Mouse (Mus musculus) forebrain, embryonic 16.5 days (tissue): ENCODE results near the gene Scg5. TPM values are rescaled to one million over a fixed set of nuclear protein-coding genes. Genes with fewer than 3 reads are reported as not detected.

Experiments used
- ATAC-seq: fragments of 200-750 bp; cut with Nextera tagmentation; 2 replicates; pipeline ENCODE4 v1.8.0; 2017; ENCODE audit warnings: mild to moderate bottlenecking, moderate library complexity
- H3K27ac ChIP-seq: fragments of 300-500 bp; sonication (generic); 2 replicates; pipeline ENCODE4 v1.5.1; 2014; ENCODE audit warnings: low read length, control low read depth
- H3K27me3 ChIP-seq: fragments of 300-500 bp; sonication (generic); replicated peaks from 2 replicates; pipeline ENCODE4 v1.6.1; 2014; ENCODE audit warnings: low read length; ENCODE audit not compliant: control insufficient read depth, insufficient read depth
- H3K36me3 ChIP-seq: fragments of 300-500 bp; sonication (generic); 2 replicates; pipeline ENCODE4 v1.6.1; 2014; ENCODE audit not compliant: control insufficient read depth, insufficient read depth
- H3K4me1 ChIP-seq: fragments of 300-500 bp; sonication (generic); replicated peaks from 2 replicates; pipeline ENCODE4 v1.6.1; 2014; ENCODE audit warnings: low read length; ENCODE audit not compliant: control insufficient read depth, insufficient read depth
- H3K4me2 ChIP-seq: fragments of 300-500 bp; sonication (generic); 2 replicates; pipeline ENCODE4 v1.6.1; 2014; ENCODE audit warnings: mild to moderate bottlenecking, low read length, control low read depth
- H3K4me3 ChIP-seq: fragments of 300-500 bp; sonication (generic); replicated peaks from 2 replicates; pipeline ENCODE4 v1.5.1; 2014; ENCODE audit warnings: mild to moderate bottlenecking, low read length, control low read depth
- H3K9ac ChIP-seq: fragments of 300-500 bp; sonication (generic); replicated peaks from 2 replicates; pipeline ENCODE4 v1.6.1; 2014; ENCODE audit warnings: low read depth, low read length, control low read depth
- H3K9me3 ChIP-seq: fragments of 300-500 bp; sonication (generic); 2 replicates; pipeline ENCODE4 v1.6.1; 2016; ENCODE audit warnings: low read length; ENCODE audit not compliant: control insufficient read depth
- WGBS: fragments of 180-500 bp; shearing (Covaris S2); extraction: QIAGEN DNeasy Blood & Tissue Kit; methylation state at CpG from one replicate; pipeline ENCODE4 v1.1.7; 2014; 5-methylcytosine and 5-hydroxymethylcytosine counted together
- polyA plus RNA-seq: library from polyadenylated mRNA; unstranded; fragments of >200 nt; fragmentation: Nextera tagmentation; extraction: Ambion mirVana; gene quantifications from 2 replicates; pipeline ENCODE4 v1.2.1, GENCODE M21; 2015

Gene Scg5
- polyA plus RNA-seq, 1 experiment from 2014 or later, result 220 TPM

DNA sequence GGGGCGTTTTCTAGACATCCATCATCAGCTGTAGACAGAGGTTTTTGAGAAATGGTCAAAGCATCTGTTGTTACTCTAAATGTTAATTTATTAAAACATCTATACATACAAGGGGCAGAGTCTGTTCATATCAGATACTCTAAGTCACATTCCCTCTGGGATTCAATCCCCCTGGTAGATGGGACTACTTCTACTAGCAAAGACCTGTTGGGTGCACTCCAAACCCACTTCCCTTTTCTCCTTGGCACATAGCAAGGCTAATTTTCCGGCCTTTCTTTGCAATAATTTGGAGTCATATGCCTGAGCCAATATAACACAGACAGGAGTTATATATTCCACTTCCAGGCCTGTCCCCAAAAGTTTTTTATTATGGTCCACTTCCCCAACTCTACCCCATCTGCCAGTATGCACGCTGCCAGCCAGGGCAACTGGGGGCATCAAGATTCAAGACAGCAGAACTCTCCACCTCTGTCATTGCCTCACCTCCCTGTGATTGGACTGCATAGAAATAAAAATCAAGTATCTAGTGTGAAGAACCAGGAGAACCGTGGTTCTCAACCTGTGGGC is 40.0 kb downstream of the Scg5 start:
- WGBS, result 95% methylated on average over 4 of the region's 4 CpGs
- Histone ChIP-seq H3K27me3 (no peaks in the 10 kb centered on the region), H3K27ac (no peak overlapping the region), H3K36me3 (peaks cover 17% of the 10 kb centered on the region), H3K4me2 (no peak overlapping the region), H3K4me3 (no peak overlapping the region), H3K9me3 (no peaks in the 10 kb centered on the region), H3K9ac (no peak overlapping the region), H3K4me1 (no peaks in the 10 kb centered on the region)
- no peak for ATAC-seq

- H3K36me3 ChIP-seq, result peaks cover 17% of the 10 kb centered on the region
- no peak overlapping the region for H3K4me3 ChIP-seq
- H3K27ac ChIP-seq, result no peak overlapping the region
- H3K4me2 ChIP-seq, result no peak overlapping the region
- H3K27me3 ChIP-seq, result no peaks in the 10 kb centered on the region
- no peaks in the 10 kb centered on the region for H3K4me1 ChIP-seq
- no peak overlapping the region for H3K9ac ChIP-seq
- no peaks in the 10 kb centered on the region for H3K9me3 ChIP-seq
- peak; percentile 32; the same call in 1 of the 2 replicates for ATAC-seq
- WGBS, result 67% methylated on average over 4 of the region's 4 CpGs
These were observed 41.0 kb downstream of the Scg5 start for GRCm38 (mm10) chr2:113787882-113788281.

GRCm38 (mm10) chr2:113784851-113785250 is 44.1 kb downstream of the Scg5 start:
- no peak overlapping the region for H3K4me3 ChIP-seq
- no peak overlapping the region for H3K27ac ChIP-seq
- ATAC-seq, result no peak
- H3K36me3 ChIP-seq, result peaks cover 10% of the 10 kb centered on the region
- no peak overlapping the region for H3K4me2 ChIP-seq
- no peaks in the 10 kb centered on the region; the same call in 1 of the 2 replicates for H3K4me1 ChIP-seq
- H3K9ac ChIP-seq, result no peak overlapping the region
- WGBS, result 88% methylated on average over 3 of the region's 3 CpGs
- H3K9me3 ChIP-seq, result no peaks in the 10 kb centered on the region
- H3K27me3 ChIP-seq, result no peaks in the 10 kb centered on the region

- no peak overlapping the region for H3K4me2 ChIP-seq
- H3K4me3 ChIP-seq, result no peak overlapping the region
- no peaks in the 10 kb centered on the region for H3K27me3 ChIP-seq
- ATAC-seq, result no peak
- H3K27ac ChIP-seq, result no peak overlapping the region
- no peaks in the 10 kb centered on the region; the same call in 1 of the 2 replicates for H3K4me1 ChIP-seq
- peaks cover 6% of the 10 kb centered on the region; the same call in 1 of the 2 replicates for H3K36me3 ChIP-seq
- 76% methylated on average over 4 of the region's 4 CpGs for WGBS
- no peak overlapping the region for H3K9ac ChIP-seq
- H3K9me3 ChIP-seq, result no peaks in the 10 kb centered on the region
These were observed 47.4 kb downstream of the Scg5 start for GRCm38 (mm10) chr2:113781521-113781920.

GRCm38 (mm10) chr2:113781107-113781506 is 47.8 kb downstream of the Scg5 start:
- Histone ChIP-seq H3K9ac (no peak overlapping the region), H3K4me3 (no peak overlapping the region), H3K9me3 (no peaks in the 10 kb centered on the region), H3K4me2 (no peak overlapping the region), H3K27ac (no peak overlapping the region), H3K4me1 (no peaks in the 10 kb centered on the region; the same call in 1 of the 2 replicates), H3K36me3 (peaks cover 8% of the 10 kb centered on the region; the same call in 1 of the 2 replicates), H3K27me3 (no peaks in the 10 kb centered on the region)
- no peak for ATAC-seq
- 64% methylated on average over 5 of the region's 5 CpGs for WGBS

DNA sequence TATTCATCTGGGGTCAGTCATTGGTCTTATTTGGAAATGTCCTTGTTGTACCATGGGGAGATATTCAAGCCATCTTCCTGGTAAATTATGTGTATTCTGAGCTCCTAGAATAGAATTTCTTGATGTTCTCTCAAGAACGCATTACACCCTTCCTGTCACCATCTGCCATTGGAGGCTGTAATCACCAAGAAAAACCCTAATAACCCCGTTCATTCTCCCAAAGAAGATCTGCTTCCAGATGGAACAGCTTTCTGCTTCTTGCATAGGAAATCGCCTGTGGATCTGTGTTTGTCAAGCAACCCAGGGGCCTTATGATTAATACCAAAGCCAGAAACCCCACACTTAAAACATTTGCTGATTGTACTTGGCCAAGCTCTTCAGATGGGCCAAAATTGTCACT is 49.6 kb downstream of the Scg5 start:
- Histone ChIP-seq H3K36me3 (peaks cover 8% of the 10 kb centered on the region; the same call in 1 of the 2 replicates), H3K4me2 (no peak overlapping the region), H3K9ac (no peak overlapping the region), H3K27ac (no peak overlapping the region; the same call in 1 of the 2 replicates), H3K27me3 (no peaks in the 10 kb centered on the region), H3K4me3 (no peak overlapping the region), H3K4me1 (no peaks in the 10 kb centered on the region; the same call in 1 of the 2 replicates), H3K9me3 (no peaks in the 10 kb centered on the region)
- 65% methylated on average over 3 of the region's 3 CpGs for WGBS
- ATAC-seq, result no peak

DNA sequence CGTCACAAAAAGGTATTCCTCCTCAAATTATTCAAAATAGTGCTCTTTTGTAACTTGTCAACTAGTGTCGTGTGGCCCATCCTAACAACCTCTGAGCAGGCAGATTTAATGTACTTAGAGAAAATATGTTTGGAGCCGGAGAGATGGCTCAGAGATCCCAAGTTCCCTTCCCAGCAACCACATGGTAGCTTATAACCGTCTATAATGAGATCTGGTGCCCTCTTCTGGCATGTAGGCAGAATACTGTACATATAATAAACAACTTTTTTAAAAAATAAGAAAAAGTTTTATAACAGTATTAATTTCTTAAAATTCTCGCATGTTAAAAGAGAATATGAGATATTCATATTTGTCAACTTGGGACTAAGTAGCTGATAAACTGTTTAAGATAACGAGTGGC is 50.9 kb downstream of the Scg5 start:
- H3K36me3 ChIP-seq, result peaks cover 8% of the 10 kb centered on the region; the same call in 1 of the 2 replicates
- H3K4me1 ChIP-seq, result no peaks in the 10 kb centered on the region; the same call in 1 of the 2 replicates
- H3K27ac ChIP-seq, result no peak overlapping the region
- 77% methylated on average over 6 of the region's 6 CpGs for WGBS
- no peak overlapping the region for H3K4me3 ChIP-seq
- ATAC-seq, result no peak
- no peak overlapping the region for H3K9ac ChIP-seq
- no peaks in the 10 kb centered on the region for H3K27me3 ChIP-seq
- no peaks in the 10 kb centered on the region for H3K9me3 ChIP-seq
- H3K4me2 ChIP-seq, result no peak overlapping the region

DNA sequence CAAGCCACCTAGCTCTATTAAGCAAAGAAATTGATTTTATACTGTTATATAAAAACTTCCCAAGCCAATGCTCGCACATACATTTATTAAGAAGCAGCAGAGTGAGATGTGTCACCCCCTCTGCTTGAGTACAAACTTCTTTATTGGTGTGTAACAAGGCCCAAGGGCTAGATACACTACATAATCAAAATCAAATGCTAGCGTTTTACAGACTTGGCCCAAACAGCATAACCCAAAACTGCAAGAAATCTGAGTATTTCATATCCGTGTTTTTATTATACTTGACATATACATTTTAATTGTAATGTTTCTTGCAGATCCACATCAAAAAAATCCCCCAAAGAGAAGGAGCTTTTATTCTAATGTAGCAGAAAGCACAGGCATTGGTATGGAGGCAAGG is 52.6 kb downstream of the Scg5 start:
- H3K27ac ChIP-seq, result no peak overlapping the region
- H3K27me3 ChIP-seq, result no peaks in the 10 kb centered on the region
- H3K4me2 ChIP-seq, result no peak overlapping the region
- no peaks in the 10 kb centered on the region for H3K9me3 ChIP-seq
- peaks cover 8% of the 10 kb centered on the region; the same call in 1 of the 2 replicates for H3K36me3 ChIP-seq
- no peaks in the 10 kb centered on the region for H3K4me1 ChIP-seq
- no peak for ATAC-seq
- WGBS, result 91% methylated on average over 3 of the region's 3 CpGs
- H3K4me3 ChIP-seq, result no peak overlapping the region
- no peak overlapping the region for H3K9ac ChIP-seq

GRCm38 (mm10) chr2:113774150-113774805 is 54.6 kb downstream of the Scg5 start:
- 86% methylated on average over 6 of the region's 6 CpGs for WGBS
- Histone ChIP-seq H3K9me3 (no peaks in the 10 kb centered on the region), H3K36me3 (peaks cover 8% of the 10 kb centered on the region; the same call in 1 of the 2 replicates), H3K9ac (no peak overlapping the region), H3K4me3 (no peak overlapping the region), H3K4me1 (no peaks in the 10 kb centered on the region), H3K27me3 (no peaks in the 10 kb centered on the region), H3K4me2 (no peak overlapping the region), H3K27ac (no peak overlapping the region)
- ATAC-seq, result no peak
